Mouse (Mus musculus) CH12.LX (cell line): Measurements from ENCODE around the gene Grap.

Experiments used
- CTCF ChIP-seq, 2 experiments: IDR thresholded peaks in 1 of 2; conservative IDR thresholded peaks in 1 of 2; 2 replicates each; pipeline ENCODE4 v1.5.1; 2011 to 2012; ENCODE audit warnings: low read depth in 2 of 2, low read length in 2 of 2, improper control_type of control experiment in 1 of 2, inconsistent platforms in 1 of 2, mild to moderate bottlenecking in 1 of 2, moderate library complexity in 1 of 2
- IRF4 ChIP-seq: IDR thresholded peaks from 2 replicates; pipeline ENCODE4 v1.6.1; 2014; ENCODE audit warnings: low read depth, mild to moderate bottlenecking, inconsistent platforms, low read length, improper control_type of control experiment
- USF1 ChIP-seq: IDR thresholded peaks from 2 replicates; pipeline ENCODE4 v1.6.1; 2014; ENCODE audit warnings: low read depth, mild to moderate bottlenecking, inconsistent platforms, low read length, improper control_type of control experiment

- no peak for TF ChIP-seq IRF4
- TF ChIP-seq CTCF (conservative IDR thresholded peaks at IDR 0.05 in 1 of 2, IDR thresholded peaks at IDR 0.05 in 1 of 2; ENCODE audit: low read depth in 2 of 2, low read length in 2 of 2): no peak
- TF ChIP-seq USF1: no peak
Measured at GRCm38 (mm10) chr11:61618571-61618970, 34.5 kb upstream of the Grap start.
